Mouse (Mus musculus): ENCODE measurements around the gene Ppp2r5b.

DNA sequence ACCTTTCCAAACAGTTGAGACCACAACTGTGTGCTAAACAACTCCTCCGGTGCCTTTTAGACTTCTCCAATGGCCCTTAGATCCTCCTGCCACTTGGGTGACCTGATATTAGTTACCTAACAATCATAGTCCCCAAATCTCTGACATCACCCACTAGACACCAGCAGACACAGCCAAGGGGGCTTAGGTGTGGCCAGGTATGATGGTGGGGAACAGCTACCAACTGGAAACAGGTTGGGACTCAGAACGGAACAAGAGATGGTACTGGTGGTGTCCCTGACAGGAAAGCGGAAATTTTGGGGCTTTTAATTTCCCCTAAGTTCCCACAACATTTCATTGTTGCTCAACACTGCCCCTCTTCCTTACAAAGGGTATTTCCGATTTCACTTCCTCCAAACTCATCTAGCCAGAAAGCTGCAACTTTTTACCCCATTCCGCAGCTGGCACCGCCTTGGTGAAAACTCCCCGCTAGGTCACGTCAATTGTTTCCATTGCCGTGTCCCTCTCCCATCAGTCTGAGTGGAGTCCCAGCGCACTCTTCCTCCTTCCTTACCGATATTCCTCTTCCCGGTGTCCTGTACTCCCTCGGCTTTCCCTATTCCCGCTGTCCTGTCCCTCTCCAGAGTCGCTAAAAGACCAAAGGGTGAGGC lies 40.2 kb upstream of the Ppp2r5b start:
- 0 out of 2 replicates have a peak, but pooled peaks have one; percentile 19 for TF ChIP-seq RCOR1 (conservative IDR thresholded peaks at IDR 0.05; ENCODE audit: low read depth, low read length)
- no peak for TF ChIP-seq MAX (IDR thresholded peaks at IDR 0.05; ENCODE audit: low read length)
- TF ChIP-seq EP300 (IDR thresholded peaks at IDR 0.05; ENCODE audit: low read length), result peak; percentile 90
- peak in 1 of 2 experiments; percentile 39; a peak in 2 of 4 replicates for TF ChIP-seq CTCF (conservative IDR thresholded peaks at IDR 0.05 in 1 of 2, IDR thresholded peaks at IDR 0.05 in 1 of 2; ENCODE audit: low read depth in 2 of 2, low read length in 2 of 2)
- TF ChIP-seq POLR2A (IDR thresholded peaks at IDR 0.05; ENCODE audit: low read depth, low read length), result peak; percentile 1; the same call in 1 of the 2 replicates
- TF ChIP-seq MAFK (IDR thresholded peaks at IDR 0.05; ENCODE audit: insufficient replicate concordance, low read length), result 0 out of 2 replicates have a peak, but pooled peaks have one; percentile 11
- no peak for TF ChIP-seq MAZ (IDR thresholded peaks at IDR 0.05; ENCODE audit: low read depth, low read length)
- TF ChIP-seq SIN3A (IDR thresholded peaks at IDR 0.05; ENCODE audit: low read length), result peak; percentile 82
- TF ChIP-seq UBTF (IDR thresholded peaks at IDR 0.05; ENCODE audit: low read depth, low read length), result no peak
- peak; percentile 77 for TF ChIP-seq TCF12 (IDR thresholded peaks at IDR 0.05; ENCODE audit: low read depth, low read length)
- no peak for TF ChIP-seq MXI1 (IDR thresholded peaks at IDR 0.05; ENCODE audit: low read depth, low read length)
